Mouse (Mus musculus): ENCODE data around the gene Tiam1. TPM values are rescaled to one million over a fixed set of nuclear protein-coding genes. Genes with fewer than 3 reads are reported as not detected.

Tiam1 gene
- total and polyA plus RNA-seq, 2 experiments from 2014 or later, result 20.5 to 42.4 TPM

DNA sequence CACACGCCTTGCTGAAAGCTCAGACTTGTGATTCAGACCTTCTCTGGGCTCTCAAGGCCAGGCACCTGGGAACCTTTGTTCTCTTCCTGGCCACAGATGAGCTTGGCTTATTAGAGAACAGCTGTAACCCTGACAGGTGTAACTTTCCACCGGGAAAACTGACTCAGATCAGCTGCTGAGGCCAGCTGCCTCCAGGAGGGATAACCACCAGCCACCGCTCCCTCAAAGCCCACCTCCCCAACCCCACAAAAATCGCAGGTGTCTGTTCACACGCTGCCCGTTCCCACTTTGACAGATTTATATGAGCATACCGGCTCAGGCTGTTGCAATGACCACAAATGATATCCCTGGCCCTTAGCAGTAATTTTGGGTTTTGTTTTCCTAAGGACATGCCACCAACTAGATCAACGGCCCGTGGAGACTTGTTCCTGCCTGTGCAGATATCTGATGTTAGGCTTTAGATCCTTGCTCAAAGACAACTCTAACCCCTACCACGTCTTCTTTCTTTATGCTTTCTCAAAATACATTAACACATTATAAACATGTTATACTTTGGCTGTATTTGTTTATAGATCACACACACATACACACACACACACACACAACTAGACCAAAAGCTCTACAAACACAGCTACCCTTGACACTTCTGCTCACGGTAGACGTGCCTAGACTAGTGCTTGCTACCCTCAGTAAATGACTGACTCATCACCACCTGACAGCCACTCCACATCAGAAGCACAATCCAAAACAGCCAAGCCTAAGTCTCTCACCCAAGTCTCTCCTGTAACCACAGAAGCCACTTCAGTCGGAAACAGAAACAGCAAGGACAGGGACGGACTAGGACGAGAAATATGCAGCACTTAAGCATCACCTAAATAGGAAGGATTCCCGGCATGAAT lies 169.5 kb downstream of the Tiam1 start:
- Histone ChIP-seq H3K27ac (ENCODE audit: low read depth, low read length) (no peak overlapping the region), H3K9me3 (ENCODE audit: low read length) (no peaks in the 10 kb centered on the region), H3K36me3 (ENCODE audit: insufficient read depth) (no peaks in the 10 kb centered on the region), H3K9ac (no peak overlapping the region), H3K4me2 (ENCODE audit: low read depth) (no peak overlapping the region), H3K27me3 (ENCODE audit: insufficient read depth, low read length) (no peaks in the 10 kb centered on the region), H3K4me1 (ENCODE audit: insufficient read depth) (no peaks in the 10 kb centered on the region), H3K4me3 (ENCODE audit: low read depth, low read length) (no peak overlapping the region)
- no peak for TF ChIP-seq CTCF (IDR thresholded peaks at IDR 0.05; ENCODE audit: low read depth)
- WGBS, result 88% methylated on average over 16 of the region's 16 CpGs
- no peak for DNase-seq
- no peak for ATAC-seq

DNA sequence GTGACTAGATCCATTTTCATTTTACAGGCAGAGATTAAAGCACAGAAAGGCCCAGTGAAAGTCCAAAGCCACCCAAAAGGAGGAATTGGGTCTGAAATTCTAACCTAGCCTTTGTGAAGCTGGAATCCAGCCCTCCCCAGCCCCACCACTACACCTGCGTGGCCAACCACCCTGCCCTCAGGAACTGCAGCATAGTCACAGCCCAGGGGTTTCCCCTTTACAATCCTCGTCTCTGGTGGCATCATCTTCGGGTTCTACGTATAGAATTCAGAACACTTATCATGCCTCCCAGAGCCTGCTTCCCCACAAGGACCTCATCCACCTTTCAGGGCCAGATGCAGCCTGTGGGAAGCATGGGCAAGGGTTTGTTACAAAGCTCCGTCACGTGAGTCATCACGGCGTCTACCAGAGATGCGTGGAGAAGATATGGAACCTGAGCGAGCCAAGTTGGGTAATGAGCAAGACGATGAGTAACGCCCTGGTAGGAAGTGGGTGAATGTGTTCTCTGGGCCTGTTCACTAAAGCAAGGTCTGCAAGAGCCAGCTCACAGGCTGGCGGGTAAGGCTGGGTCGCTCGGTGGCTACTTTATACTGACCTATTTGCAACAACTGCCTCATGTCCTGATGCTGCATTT lies 170.6 kb downstream of the Tiam1 start:
- H3K27ac ChIP-seq (ENCODE audit: low read depth, low read length), result no peak overlapping the region
- no peak overlapping the region for H3K4me2 ChIP-seq (ENCODE audit: low read depth)
- no peaks in the 10 kb centered on the region for H3K4me1 ChIP-seq (ENCODE audit: insufficient read depth)
- WGBS, result 97% methylated on average over 15 of the region's 15 CpGs
- H3K9me3 ChIP-seq (ENCODE audit: low read length), result no peaks in the 10 kb centered on the region
- no peak overlapping the region for H3K4me3 ChIP-seq (ENCODE audit: low read depth, low read length)
- no peak overlapping the region for H3K9ac ChIP-seq
- no peaks in the 10 kb centered on the region for H3K27me3 ChIP-seq (ENCODE audit: insufficient read depth, low read length)
- no peaks in the 10 kb centered on the region for H3K36me3 ChIP-seq (ENCODE audit: insufficient read depth)
- ATAC-seq (no peak), DNase-seq (no peak)
- TF ChIP-seq CTCF (IDR thresholded peaks at IDR 0.05; ENCODE audit: low read depth), result no peak

DNA sequence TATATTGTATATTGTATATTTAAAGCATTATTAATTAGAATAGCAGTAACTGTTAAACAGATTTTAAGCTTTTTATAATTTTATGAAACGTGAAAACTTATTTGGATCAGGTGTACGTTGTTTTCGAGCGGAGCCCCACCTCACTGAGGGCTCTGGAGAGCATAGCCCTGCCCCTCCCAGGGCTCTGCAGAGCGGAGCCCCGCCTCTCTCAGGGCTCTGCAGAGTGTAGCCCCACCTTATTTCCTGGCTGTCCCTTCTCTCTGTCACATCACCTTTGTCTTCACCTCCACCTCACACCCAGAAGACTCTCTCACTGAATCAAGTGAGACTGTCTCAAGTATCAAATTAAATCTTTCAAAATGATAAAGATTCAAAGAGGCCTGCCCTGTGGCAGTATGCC lies 171.6 kb downstream of the Tiam1 start:
- ATAC-seq (no peak), DNase-seq (no peak)
- Histone ChIP-seq H3K36me3 (ENCODE audit: insufficient read depth) (no peaks in the 10 kb centered on the region), H3K9ac (no peak overlapping the region), H3K4me1 (ENCODE audit: insufficient read depth) (no peaks in the 10 kb centered on the region), H3K27me3 (ENCODE audit: insufficient read depth, low read length) (no peaks in the 10 kb centered on the region), H3K9me3 (ENCODE audit: low read length) (no peaks in the 10 kb centered on the region), H3K27ac (ENCODE audit: low read depth, low read length) (no peak overlapping the region), H3K4me3 (ENCODE audit: low read depth, low read length) (no peak overlapping the region), H3K4me2 (ENCODE audit: low read depth) (no peak overlapping the region)
- 90% methylated on average over 6 of the region's 6 CpGs for WGBS
- TF ChIP-seq CTCF (IDR thresholded peaks at IDR 0.05; ENCODE audit: low read depth), result no peak

DNA sequence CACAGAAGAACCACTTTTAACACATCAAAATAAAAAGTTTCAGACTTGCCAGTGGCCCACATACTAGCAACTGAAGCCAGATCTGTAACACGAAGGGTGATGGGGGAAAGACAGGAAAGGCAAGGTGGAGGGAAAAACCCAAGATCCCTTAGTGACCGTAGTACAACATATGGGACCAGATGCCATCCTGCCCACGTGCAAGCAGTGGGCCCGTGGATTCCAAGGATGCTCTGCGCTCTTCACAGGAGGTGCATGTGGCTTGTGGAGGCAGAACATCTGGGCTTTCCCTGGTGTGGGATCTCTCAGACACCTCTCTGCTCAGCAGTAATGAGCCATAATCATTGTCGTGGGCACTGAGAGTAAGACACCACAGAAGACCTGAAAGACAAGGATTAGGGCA lies 175.5 kb downstream of the Tiam1 start:
- Histone ChIP-seq H3K4me1 (ENCODE audit: insufficient read depth) (no peaks in the 10 kb centered on the region), H3K9ac (no peak overlapping the region), H3K36me3 (ENCODE audit: insufficient read depth) (no peaks in the 10 kb centered on the region), H3K4me3 (ENCODE audit: low read depth, low read length) (no peak overlapping the region), H3K27me3 (ENCODE audit: insufficient read depth, low read length) (no peaks in the 10 kb centered on the region), H3K9me3 (ENCODE audit: low read length) (no peaks in the 10 kb centered on the region), H3K27ac (ENCODE audit: low read depth, low read length) (no peak overlapping the region), H3K4me2 (ENCODE audit: low read depth) (no peak overlapping the region)
- DNase-seq (no peak), ATAC-seq (no peak)
- no peak for TF ChIP-seq CTCF (IDR thresholded peaks at IDR 0.05; ENCODE audit: low read depth)
- WGBS, result 78% methylated on average over 6 of the region's 6 CpGs

DNA sequence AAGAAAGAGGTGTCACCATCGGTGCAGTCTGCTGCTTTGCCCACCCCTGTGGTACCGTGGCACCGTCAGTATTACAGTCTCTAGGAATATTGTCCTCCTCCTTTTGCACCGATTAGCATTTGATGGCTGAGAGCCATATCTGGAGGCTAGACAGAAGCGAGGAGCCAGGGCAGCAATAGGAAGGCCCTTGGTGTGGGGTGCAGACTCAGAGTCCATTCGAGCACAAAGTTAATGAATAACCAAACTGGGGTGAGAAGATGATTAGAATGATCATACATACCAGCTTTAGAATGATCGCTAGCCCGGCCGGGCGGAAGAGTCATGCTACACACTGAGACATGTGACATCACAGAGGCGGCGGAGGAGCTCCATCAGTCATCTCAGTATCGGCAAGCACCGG lies 180.7 kb downstream of the Tiam1 start:
- Histone ChIP-seq H3K27ac (ENCODE audit: low read depth, low read length) (no peak overlapping the region), H3K36me3 (ENCODE audit: insufficient read depth) (no peaks in the 10 kb centered on the region), H3K4me2 (ENCODE audit: low read depth) (no peak overlapping the region), H3K9ac (no peak overlapping the region), H3K4me3 (ENCODE audit: low read depth, low read length) (no peak overlapping the region), H3K27me3 (ENCODE audit: insufficient read depth, low read length) (no peaks in the 10 kb centered on the region), H3K4me1 (ENCODE audit: insufficient read depth) (peaks cover 3% of the 10 kb centered on the region; the same call in 1 of the 2 replicates), H3K9me3 (ENCODE audit: low read length) (no peaks in the 10 kb centered on the region)
- DNase-seq (no peak), ATAC-seq (no peak)
- 86% methylated on average over 14 of the region's 14 CpGs for WGBS
- TF ChIP-seq CTCF (IDR thresholded peaks at IDR 0.05; ENCODE audit: low read depth), result no peak

DNA sequence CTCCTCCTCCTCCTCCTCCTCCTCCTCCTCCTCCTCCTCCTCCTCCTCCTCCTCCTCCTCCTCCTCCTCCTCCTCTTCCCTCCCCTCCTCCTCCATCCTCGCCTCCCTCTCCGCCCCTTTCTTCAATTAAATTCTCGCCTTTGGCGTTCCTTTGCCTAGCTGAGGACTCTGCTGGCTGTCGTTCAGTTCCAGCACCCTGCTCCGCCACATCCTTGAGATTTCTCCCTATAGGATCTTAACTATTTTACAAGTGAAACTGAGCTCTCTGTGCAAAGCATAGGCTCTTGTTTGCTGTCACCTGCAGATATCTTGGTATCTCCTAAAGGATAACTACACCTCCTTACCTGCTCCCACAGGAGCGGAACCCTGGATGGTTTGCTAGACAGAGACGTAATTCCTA lies 182.7 kb downstream of the Tiam1 start:
- no peak overlapping the region for H3K27ac ChIP-seq (ENCODE audit: low read depth, low read length)
- H3K9ac ChIP-seq, result no peak overlapping the region
- H3K27me3 ChIP-seq (ENCODE audit: insufficient read depth, low read length), result no peaks in the 10 kb centered on the region
- no peaks in the 10 kb centered on the region for H3K36me3 ChIP-seq (ENCODE audit: insufficient read depth)
- peaks cover 3% of the 10 kb centered on the region; the same call in 1 of the 2 replicates for H3K4me1 ChIP-seq (ENCODE audit: insufficient read depth)
- TF ChIP-seq CTCF (IDR thresholded peaks at IDR 0.05; ENCODE audit: low read depth), result no peak
- H3K4me2 ChIP-seq (ENCODE audit: low read depth), result peak overlapping the region; percentile 66
- WGBS, result 21% methylated on average over 6 of the region's 8 CpGs
- DNase-seq, result no peak
- H3K4me3 ChIP-seq (ENCODE audit: low read depth, low read length), result peak overlapping the region; percentile 34
- ATAC-seq, result 0 out of 2 replicates have a peak, but pooled peaks have one; percentile 27
- no peaks in the 10 kb centered on the region for H3K9me3 ChIP-seq (ENCODE audit: low read length)
